Mouse (Mus musculus) cerebellum, postnatal 10 days (tissue): ENCODE data around the gene Neurog2.

ENCODE experiments used
- DNase-seq, 2 experiments: peaks; one replicate each; pipeline ENCODE4 v3.0.0; 2021; ENCODE audit warnings: mixed read lengths in 2 of 2

Neurog2 gene

GRCm38 (mm10) chr3:127646156-127646825 is 13.4 kb downstream of the Neurog2 start:
- peak in 1 of 2 experiments; percentile 38 for DNase-seq

GRCm38 (mm10) chr3:127651742-127652653 is 19.1 kb downstream of the Neurog2 start:
- no peak for DNase-seq

- DNase-seq: no peak
These were observed 27.8 kb downstream of the Neurog2 start for GRCm38 (mm10) chr3:127660712-127661111.

GRCm38 (mm10) chr3:127661646-127662531 is 29.0 kb downstream of the Neurog2 start:
- no peak for DNase-seq

- DNase-seq: no peak
These were observed 46.8 kb downstream of the Neurog2 start for GRCm38 (mm10) chr3:127679703-127680102.
